Mouse (Mus musculus) cerebellum, adult 11-12 months (tissue): ENCODE results near the gene Sgcg.

ENCODE experiments used
- DNase-seq: peaks from one replicate; pipeline ENCODE4 v3.0.0; 2022

The Sgcg gene

DNA sequence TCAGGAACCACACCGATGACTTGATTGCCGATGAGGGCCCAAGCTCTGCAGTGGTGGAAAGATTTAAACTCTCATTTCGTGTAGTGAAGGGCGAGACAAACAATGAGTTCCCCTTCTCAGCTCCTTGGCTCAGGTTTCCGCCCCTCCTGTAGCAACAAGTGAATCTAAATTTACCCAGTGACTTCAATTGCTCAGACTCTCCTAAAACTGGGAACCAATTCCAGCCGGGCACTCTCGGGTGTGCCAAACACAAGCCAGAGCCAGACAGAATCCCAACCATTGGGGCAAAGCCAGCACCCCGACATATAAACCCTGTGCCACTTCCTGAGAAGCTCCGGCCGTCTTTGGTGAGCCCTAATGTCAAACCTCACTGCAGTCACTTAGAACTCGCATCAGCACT, at the start of gene Sgcg:
Sgcg (minus strand) TSS at position 139 of the 400 bp plus-strand sequence.
- no peak for DNase-seq

DNA sequence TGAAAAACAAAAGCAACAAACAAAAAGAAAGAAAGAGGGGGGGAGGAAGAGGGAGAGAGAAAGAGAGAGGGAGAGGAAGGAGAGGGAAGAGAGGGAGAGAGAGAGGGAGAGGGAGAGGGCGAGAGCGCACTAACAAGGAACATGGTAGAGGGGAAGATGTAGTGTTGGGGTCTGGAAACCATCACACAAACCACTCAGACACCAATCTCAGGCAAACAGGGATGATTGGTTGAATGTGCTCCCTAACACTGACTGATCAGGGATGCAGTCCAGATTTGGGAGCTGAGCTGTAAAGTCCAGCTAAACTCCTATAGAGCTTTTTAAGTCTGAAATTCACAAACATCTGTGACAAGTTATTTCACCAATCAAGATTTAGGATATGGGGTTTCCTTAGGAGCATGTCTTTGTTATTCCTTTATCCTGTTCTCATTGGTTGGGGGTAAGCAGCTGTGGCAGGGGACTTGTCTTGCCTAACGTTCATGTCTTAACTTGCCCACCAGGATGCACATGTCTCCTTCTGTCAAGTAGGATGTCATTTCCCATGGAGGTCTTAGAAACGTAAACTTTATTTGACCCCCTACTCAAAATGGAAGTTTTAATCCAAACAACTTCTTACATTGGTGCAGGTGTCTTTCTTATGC, 45.8 kb upstream of the Sgcg start:
- DNase-seq = no peak

DNA sequence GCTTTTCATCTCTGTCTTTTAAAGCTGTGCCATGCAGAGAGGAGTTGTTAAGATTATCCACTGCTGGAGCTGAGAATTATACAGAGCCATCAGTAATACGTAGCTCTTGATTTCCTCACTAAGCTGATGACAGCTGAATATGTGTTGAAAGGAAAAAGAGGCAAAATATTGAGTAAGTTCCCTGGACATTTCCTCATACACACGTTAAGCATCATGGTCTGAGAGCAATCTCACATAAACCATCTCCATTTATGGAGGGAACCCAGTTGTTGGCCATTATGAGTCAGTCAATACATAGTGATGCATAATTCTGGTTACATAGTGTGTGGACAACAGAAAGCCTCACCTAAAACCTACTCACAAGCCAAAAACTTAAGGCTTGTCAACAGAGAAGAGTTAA, 44.1 kb upstream of the Sgcg start:
- DNase-seq = no peak

DNA sequence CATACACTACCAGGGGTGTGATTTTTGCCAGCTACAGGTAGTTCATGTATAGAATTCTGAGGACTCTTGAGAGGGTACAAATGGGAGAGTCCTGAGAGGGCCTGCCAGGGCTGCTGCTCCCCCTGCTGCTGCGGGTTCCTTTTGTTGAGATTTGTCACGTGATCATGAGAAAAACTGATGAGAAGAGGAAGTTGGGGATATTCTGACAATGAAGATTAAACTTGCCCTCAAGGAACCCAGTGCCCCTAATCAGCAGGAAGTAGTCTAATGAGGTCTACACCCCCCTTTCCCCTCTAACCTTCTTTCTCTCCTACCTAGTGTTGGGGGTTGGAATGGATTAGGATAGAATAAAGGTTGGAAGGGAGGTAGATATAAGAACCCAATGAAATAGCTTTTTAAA, 43.0 kb upstream of the Sgcg start:
- DNase-seq = no peak

DNA sequence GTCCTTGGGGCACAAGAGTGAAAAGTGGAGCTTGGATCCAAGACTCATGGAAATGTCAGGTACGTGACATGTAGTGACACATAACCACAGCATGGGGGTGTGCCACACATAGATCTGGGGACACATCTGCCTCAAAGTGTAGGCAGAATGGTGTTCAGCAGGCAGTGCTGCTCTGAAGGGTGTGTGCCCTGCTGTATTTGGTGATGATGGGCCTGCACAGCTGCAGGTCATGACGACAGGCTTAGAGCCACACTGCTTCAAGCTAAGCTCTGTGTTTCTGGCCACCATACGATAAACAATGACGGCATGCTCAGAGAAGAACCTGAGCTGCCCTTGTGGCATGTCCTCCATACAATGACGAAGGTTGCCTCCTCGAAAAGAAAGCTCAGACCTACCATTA, 41.5 kb upstream of the Sgcg start:
- DNase-seq = no peak

DNA sequence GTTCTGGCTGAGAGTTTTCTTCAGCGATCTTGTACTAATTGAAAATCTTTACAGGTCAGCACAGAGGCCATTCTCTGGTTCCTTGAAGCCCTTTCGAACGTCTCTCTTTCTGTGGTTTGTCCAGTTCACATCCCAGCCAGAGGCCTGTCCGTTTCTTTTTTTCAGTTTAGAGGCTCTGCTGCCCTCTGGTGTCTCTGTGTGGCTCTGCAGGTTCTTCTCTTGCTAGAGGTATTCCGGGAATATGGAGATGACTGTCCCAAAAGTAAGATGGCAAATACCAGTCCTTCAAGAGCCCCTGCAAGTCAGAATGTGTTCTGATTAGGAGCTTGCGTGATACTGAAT, 36.4 kb upstream of the Sgcg start:
- DNase-seq = peak; percentile 31

DNA sequence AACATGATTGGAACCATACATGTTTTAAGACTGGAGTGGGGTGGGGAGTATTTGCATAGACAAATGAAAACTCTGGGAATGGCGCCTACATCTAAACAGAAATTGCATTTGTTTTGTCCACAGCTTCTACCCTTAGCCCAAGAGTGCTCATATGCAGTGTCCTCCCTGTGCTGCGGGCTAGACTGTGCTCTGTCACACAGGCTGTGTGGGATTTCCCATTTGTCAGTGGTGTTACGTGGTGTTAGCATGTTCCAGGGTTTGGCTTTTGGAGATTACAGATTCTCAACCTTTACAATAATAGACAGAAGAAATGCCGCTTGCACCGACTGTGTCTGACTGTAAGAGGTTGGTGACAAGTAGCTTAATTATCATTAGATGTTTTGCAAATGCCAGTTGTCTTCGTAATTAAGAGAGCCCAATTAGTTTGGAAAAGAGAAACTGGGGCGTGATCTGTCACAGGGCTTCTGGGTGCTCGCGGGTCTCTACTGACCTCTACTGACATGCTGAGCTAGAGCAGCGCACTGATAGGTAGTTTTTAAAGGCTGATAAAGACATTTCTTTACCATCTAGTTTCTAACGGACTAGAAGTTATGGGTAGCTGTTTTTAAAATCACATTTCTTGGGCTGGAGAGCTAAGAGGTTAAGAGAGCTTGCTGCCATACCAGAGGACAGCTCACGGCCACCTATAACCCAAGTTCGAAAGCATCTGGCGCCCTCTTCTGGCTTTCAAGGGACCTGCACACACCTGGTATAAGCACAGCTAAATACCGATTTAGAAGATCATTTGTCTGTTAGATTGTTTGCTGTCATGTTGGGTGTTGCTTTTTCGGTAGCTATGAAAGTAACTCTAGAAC, 35.8 kb upstream of the Sgcg start:
- DNase-seq = peak; percentile 53

DNA sequence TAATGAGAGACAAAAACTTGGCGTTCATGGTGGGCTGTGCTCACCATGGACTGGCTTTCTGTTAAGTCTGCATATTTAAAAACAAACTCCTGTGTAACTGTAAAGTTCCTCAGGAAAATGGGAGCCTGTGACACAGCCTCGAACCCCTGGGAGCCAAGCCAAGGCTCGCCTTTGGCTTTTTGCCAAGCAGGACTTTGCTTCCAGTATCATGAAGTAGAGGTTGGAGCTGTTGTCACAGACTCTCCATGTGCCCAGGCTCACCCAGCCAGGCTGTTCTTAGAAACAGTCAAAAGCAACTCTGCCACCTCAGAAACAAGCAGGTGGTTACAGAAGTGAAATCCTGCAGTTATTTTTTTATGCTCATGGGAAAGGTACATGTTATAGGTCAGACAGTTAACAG, 32.4 kb upstream of the Sgcg start:
- DNase-seq = no peak

DNA sequence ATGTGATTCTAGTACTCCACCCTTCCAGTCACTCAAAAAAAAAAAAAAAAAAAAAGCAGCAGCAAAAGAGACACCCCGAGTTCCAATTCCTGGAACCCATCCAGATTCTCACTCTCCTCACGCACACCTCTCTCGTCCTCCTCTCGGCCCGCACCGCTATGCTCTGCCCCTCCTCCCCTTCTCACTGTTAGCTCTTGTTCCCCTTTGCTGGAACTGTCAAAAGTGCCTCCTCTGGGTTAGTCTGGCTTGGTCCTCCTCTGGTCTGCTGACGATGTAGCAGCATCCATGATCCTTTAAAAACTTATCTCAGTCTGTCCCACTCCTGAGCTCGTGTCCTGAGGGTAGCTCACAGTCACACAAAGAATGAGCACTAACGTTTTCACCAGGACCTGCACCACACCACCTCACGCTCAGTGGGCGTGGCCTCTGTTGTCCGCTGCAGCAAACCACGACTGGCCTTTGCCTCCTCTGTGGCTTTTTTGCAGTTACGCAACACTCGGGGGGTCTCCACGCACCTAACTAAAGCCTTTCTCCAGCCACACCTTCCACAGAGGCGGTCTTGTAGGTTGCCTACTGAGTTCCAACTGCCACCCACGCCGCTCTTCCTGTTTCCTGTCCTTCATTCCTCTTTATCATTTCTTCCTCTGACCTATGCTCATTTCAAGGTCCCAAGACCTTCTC, 30.5 kb upstream of the Sgcg start:
- DNase-seq = no peak

DNA sequence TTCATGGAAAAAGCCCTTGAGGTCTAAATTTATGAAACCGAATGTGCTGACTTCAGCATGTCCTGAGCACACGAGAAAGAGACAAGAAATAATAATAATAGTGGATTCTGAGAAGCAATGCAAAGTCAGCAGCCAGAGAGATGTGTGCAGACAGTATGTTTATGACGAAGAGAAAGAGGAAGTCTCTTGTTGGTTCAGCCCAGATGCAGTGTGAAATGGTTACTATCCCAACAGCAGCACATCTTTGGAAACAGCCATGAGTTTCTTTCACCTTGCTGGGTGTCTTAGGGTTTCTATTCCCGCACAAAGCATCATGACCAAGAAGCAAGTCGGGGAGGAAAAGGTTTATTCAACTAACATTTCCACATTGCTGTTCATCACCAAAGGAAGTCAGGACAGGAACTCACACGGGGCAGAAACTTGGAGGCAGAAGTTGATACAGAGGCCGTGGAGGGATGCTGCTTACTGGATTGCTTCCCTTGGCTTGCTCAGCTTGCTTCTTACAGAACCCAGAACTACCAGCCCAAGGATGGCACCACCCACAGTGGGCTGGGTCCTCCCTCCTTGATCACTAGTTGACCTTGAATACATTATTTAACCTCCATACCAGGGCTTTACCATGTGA, 20.5 kb upstream of the Sgcg start:
- no peak for DNase-seq

DNA sequence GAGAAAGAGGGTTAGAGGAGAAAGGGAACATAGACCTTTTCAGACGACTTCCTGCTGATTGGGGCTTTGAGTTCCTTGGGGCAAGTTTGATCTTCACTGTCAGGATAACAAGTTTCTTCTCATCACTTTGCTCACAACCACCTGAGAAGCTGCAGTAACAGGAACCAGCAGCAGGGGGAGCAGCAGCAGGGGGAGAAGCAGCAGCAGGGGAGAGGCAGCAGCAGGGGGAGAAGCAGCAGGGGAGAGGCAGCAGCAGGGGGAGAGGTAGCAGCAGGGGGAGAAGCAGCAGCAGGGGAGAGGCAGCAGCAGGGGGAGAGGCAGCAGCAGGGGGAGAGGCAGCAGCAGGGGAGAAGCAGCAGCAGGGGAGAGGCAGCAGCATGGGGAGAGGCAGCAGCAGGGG, 19.0 kb upstream of the Sgcg start:
- DNase-seq = no peak

DNA sequence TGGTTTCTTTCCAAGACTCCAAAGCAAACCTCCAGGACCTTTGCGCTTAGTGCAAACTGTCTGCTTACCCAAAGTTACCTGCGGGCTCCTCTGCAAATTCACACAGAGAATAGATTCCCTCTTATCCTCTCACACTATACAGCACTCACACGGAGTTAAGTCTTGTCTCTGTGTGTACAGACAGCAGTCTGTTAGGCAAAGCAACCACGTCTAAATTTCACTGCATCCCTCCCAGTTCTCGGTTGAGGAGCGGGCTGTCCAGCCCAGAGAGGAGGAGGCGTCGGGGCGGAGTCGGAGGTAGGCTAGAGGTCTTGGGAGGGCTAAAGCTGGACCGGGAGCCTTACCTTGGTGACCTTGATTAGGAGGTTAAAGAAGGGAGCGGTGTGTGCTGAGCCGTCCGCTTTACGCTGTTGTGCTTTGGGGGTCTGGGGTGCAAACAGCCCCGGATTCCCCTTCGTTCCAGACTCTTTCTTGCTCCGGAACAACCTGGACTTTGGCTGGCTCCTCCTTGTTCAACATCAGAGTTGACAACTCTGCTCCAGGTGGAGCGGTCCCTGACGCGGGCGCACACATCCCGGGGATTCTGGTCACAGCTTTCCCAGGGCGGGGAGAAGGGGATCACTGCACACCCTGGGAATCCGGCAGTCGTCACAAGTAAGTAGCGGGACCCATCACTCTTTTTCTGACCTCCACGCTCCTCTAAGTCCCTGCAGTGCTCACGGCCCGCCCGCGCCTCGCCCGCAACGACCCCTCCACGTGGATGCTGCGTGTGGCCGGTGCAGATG, 16.3 kb upstream of the Sgcg start:
- DNase-seq = no peak

DNA sequence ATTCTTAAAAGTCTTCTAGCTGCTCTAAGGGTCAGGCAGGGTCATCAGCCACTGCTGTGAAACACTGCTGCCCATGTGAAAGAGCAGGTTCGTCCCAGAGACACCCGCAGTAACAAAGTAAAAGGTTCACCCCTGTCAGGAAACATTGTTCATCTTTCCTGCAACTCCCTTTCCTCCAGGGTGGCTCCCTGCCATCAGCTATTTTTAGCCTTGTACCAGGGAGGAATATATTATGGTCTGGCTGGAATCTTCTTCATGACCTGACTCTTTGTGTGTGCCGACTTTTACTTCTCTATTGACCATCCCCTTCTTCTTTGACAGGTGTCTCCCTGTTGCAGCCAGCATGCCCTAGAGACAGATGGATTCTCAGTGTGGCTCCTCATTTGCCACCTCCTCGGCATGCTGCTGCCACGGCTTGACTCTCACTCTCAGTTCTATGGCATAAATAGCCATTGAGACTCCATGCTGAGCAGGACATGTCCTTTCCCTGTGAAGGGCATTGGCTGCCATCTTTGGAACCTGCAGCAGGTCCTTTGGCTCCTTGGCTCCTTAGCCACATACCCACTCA, 9.7 kb upstream of the Sgcg start:
- DNase-seq = peak; percentile 77

DNA sequence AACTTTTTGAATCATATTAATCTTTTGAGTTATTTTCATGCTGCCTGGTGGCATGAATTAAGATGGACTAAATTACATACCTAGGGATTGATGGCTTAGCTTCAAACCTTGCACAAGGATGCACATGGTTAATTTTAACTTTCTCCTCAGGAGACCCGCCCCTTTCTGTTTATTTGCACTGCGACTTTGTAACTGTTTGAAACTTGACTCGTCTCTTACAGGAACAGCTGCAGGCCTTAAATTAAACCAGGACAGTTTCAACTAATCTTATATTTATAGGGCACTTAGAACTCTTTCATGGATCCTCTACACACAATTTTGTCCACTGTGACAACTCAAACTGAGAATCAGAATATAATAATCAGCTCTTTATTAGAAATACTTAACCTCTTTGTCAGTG, 794 bp upstream of the Sgcg start:
- DNase-seq = no peak

DNA sequence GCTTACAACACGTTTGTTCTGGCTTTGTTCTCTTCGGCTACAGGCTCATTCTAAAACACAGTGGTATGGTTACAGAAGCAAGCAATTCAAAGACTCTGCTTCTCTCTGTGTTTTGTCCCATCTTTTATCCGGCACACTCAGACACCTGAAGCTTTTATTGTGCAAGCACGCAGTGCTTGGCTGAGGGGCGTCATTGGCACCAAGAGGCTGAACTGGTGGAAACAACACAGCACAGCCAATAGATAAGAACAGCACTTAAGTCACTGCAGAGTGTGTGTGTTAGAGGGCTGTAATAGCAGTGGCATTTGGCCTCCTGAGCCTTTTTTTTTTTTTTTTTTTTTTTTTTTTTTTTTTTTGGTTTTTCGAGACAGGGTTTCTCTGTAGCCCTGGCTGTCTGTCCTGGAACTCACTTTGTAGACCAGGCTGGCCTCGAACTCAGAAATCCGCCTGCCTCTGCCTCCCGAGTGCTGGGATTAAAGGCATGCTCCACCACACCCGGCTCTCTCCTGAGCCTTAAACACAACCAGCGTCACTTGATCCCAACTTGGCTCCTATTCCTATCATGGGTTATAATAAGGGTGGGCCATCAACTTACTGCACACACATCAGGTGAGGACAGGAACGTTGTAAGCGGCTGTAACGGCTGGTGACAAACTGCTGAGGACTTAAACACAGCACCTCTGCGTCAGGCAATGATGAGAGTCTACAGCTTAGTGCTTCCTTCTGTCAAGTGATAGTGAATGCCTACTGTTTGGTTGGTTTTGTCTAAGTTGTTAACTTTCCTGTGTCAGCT, 5.5 kb downstream of the Sgcg start:
- no peak for DNase-seq

DNA sequence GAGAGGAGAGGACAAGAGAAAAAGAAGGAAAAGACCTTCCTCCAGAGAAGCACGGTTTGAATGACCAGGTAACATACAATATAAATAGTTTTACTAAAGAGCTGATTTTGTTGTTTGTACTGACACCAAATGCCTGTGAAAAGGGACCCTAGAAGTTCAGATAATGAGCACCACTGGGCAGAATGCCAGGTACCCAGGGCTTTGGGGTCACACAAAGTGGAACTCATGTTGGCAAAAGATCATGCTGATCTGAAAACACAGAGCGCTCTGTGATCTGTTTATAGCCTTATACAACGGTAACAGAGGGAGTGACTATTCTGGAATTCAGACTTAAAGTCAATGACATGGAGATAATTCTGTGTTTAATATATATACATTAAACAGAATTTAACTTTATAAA, 11.8 kb downstream of the Sgcg start:
- no peak for DNase-seq

DNA sequence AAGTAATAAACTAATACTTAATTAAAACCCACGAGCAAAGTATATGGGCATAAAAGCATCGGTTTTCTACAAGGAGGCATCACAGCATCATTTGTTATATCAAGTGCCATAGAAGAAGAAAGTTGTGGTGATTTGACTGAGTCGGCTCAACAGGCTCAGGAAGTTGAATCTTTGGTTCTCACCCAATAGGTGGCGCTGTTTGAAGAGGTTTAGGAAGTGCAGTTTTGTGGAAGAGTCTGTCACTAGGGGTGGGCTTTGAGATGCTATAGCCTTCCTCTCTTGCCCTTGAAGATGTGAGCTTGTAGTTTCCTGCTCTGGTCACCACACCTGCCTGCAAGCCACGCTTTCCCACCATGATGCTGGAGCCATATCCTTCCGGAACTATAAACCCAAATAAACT, 15.7 kb downstream of the Sgcg start:
- DNase-seq = no peak

DNA sequence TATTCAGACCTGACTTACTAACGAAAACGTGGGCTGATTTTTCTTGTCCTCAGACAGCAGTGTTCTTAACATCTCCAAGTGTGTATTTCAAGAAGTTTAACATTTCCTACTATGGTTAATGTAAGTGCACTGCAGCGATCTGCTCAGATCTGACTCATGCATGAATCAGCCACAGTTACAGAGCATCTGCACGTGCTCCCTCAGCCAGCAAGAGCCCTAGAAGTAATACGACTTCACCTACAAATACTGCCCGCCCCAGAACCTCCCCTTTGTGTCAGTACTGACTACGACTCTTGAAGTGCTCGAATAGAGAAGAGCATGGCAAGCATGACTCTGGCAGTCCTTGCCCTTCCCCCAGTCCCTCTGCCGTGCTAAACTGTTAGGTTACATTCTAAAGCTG, 19.5 kb downstream of the Sgcg start:
- DNase-seq = no peak

DNA sequence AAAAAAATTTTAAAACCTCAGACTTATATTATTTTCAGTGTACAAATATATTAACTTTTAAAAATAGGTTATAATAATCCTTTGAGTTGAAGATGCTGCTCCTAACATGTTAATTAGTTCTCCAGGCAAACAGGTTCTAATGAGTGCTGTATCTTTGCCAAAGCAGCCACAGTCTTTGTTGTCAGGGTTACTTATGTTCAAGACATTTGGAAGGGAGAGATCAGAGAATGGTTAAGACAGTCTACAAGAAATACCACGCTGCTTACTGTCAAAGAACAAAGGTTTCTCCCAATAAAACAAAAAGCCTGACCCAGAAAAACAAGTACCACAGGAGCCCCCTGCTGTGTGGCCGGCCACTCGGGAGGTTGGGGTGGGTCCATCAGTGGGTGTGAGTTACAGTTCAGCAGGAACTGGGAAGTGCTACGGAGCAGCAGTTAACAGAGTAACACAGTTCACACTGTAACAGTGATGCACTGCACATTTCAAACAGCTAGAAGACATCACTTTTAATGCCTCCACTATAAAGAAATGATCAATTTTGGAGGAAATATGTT, 21.1 kb downstream of the Sgcg start:
- DNase-seq = no peak

DNA sequence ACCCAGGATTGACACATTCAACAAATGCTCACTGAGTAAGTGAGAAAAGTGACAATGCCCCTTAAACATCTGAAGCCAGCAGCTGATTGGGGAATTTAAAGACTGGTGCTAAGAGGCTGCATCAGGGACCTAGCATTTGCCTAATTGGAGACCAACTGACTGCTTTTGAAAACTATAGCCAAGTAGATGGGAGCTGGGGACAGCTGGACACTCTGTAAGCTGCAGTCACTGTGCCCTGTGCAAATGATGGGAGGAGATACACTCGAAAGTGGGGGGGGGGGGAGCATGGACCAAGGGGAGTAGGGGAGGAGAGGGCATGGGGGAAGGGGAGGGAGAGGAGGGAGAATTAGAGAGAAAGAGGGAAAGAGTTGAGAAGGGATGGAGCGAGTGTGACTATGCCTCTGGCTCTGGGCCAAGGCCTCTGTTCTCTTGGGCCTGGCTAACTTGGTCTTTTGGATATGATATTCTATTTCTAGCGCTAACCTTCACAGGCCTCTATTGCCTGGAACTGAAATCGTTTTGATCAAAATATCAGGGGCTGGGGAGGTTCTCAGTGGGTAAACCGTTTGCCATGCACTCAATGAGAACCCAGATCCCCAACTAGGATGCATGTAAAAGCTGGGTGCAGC, 22.3 kb downstream of the Sgcg start:
- no peak for DNase-seq

DNA sequence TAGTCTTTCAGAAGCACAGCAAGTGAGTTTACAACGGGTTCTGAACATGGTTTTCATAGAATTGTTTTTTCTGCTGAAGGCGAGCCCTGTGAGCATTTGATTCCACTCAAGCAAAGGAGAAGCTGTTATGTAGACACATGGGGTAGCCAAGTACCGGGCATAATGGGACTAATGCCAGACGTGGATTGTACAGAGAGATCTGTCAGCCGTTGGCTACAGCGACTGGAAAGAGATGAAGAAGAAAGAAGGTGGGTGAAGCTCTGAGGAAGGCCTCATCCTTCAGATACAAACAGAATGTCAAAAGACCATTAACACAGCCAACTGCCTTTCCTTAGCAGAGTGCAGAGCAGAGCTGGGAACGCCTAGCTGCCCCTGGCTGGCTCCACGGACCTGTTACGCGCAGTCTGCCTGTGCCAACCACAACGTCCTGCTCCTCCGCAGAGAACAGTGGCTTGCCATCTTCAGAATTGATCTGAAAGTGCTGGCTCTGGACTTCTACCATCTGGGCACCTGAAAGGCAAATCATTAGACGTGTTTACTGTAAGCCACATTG, 26.2 kb downstream of the Sgcg start:
- peak; percentile 38 for DNase-seq
